In the genomic region with DNA sequence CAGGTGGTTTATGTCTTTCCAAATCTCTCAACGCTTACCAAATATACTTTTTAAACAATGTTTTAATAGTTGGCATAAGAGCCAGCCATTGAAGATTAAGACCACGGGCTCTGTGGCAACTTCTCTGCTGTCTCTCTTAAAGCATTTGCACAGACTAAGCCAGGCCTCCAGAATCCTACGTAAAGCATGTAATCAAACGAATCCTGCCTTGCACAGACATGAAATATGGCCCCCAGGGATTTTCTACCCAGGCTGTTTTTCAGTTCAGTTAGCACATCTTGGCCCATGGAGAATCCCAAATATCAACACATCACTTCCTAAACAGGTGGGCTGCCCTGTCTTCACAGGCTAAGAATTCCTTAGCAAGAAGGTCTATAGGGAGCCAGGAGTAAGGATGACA, we compare ENCODE assay signal across 15 mouse cellular contexts.
"Had no signal": no experiment of that assay in that cellular context is flagged by ENCODE, and none has a peak within 500 bp of the region (broad histone marks: within the 10 kb centered on the region; RNA-seq: fewer than 3 reads in every experiment).

No protein-coding gene starts in this region.

- H3K4me3 ChIP-seq: limb, embryonic 12.5 days; midbrain, embryonic 12.5 days; neural tube, embryonic 13.5 days; stomach, embryonic 15.5 days had no signal

- H3K9ac ChIP-seq: limb, embryonic 12.5 days; liver, embryonic 14.5 days; midbrain, embryonic 12.5 days; neural tube, embryonic 13.5 days; stomach, embryonic 15.5 days had no signal

- H3K27me3 ChIP-seq: limb, embryonic 12.5 days; midbrain, embryonic 12.5 days; neural tube, embryonic 13.5 days; stomach, embryonic 15.5 days had no signal

- ATAC-seq: midbrain, embryonic 16.5 days had no signal

- H3K4me2 ChIP-seq: limb, embryonic 12.5 days; midbrain, embryonic 12.5 days; neural tube, embryonic 13.5 days; stomach, embryonic 15.5 days had no signal

- H3K4me1 ChIP-seq: limb, embryonic 12.5 days; midbrain, embryonic 12.5 days; neural tube, embryonic 13.5 days; stomach, embryonic 15.5 days had no signal

- H3K9me3 ChIP-seq: limb, embryonic 12.5 days; midbrain, embryonic 12.5 days; neural tube, embryonic 13.5 days; stomach, embryonic 15.5 days had no signal

- H3K27ac ChIP-seq: kidney, postnatal 0 days; limb, embryonic 12.5 days; liver, embryonic 14.5 days; midbrain, embryonic 12.5 days; neural tube, embryonic 13.5 days; stomach, embryonic 15.5 days had no signal

- H3K36me3 ChIP-seq: limb, embryonic 12.5 days; midbrain, embryonic 12.5 days; neural tube, embryonic 13.5 days; stomach, embryonic 15.5 days had no signal

- DNase-seq: kidney, postnatal 36 days; layer of hippocampus, adult 9-11 months; layer of hippocampus, postnatal 36 days; lung, adult 18-20 months; lung, postnatal 36 days; right cerebral cortex, postnatal 14 days; thymus, adult 2 months; thymus, postnatal 25 days had no signal
